Mouse (Mus musculus): ENCODE results near the gene Tmem219.

- TF ChIP-seq CTCF (IDR thresholded peaks at IDR 0.05; ENCODE audit: low read depth) (no peak), EP300 (optimal IDR thresholded peaks at IDR 0.05) (no peak)
These were observed 32.4 kb upstream of the Tmem219 start for GRCm38 (mm10) chr7:126955125-126955524.

Measured in stomach, postnatal 0 days (tissue).